Mouse (Mus musculus) stomach, embryonic 14.5 days (tissue): ENCODE data around the gene Hspb11. TPM values are rescaled to one million over a fixed set of nuclear protein-coding genes. Genes with fewer than 3 reads are reported as not detected.

Source experiments
- polyA plus RNA-seq: library from polyadenylated mRNA; unstranded; fragments of >200 nt; fragmentation: Nextera tagmentation; extraction: Ambion mirVana; gene quantifications from 2 replicates; pipeline ENCODE4 v1.2.1, GENCODE M21; 2014

Gene Hspb11
- polyA plus RNA-seq, 1 experiment from 2014 or later = 40.6 TPM

Other genes starting within 250 kb of the Hspb11 start
- gene Mrpl37, start 186.7 kb upstream of the Hspb11 start, polyA plus RNA-seq = 110 and 111 TPM in 2 replicates
- 4.9 and 7.4 TPM in 2 replicates for gene Cyb5rl, start 186.6 kb upstream of the Hspb11 start, polyA plus RNA-seq
- gene Cdcp2, start 156.7 kb upstream of the Hspb11 start, polyA plus RNA-seq = not detected in 2 replicates
- 384 and 395 TPM in 2 replicates for gene Tmem59, start 75.2 kb upstream of the Hspb11 start, polyA plus RNA-seq
- gene Tceanc2, start 74.5 kb upstream of the Hspb11 start, polyA plus RNA-seq = 16.1 and 20.8 TPM in 2 replicates
- gene Ldlrad1, start 44.4 kb upstream of the Hspb11 start, polyA plus RNA-seq = not detected in 2 replicates
- gene Lrrc42, start 61 bp upstream of the Hspb11 start, polyA plus RNA-seq = 67.6 and 70.4 TPM in 2 replicates
- gene Dio1, start 53.6 kb downstream of the Hspb11 start, polyA plus RNA-seq = not detected in 2 replicates
- 55.3 and 57.1 TPM in 2 replicates for gene Yipf1, start 60.8 kb downstream of the Hspb11 start, polyA plus RNA-seq
- gene Ndc1, start 114.2 kb downstream of the Hspb11 start, polyA plus RNA-seq = 35.5 and 37.3 TPM in 2 replicates
- gene Glis1, start 181.0 kb downstream of the Hspb11 start, polyA plus RNA-seq = 0.20 and 0.69 TPM in 2 replicates